ENCODE assay signal across 8 mouse cellular contexts in genomic region chr6:91598942-91599341, GRCm38 (mm10).
DNase-seq lines count a peak whose midpoint lies in the region; ATAC-seq lines count a peak whose summit lies in the region.

No protein-coding gene starts in this region.

- 47% methylated on average over 10 of the region's 10 CpGs for WGBS in midbrain, embryonic 16.5 days
- WGBS in midbrain, embryonic 10.5 days: 74% methylated on average over 10 of the region's 10 CpGs

- H3K27ac ChIP-seq in midbrain, embryonic 16.5 days (ENCODE audit: low read length): no peak overlapping the region
- H3K27ac ChIP-seq in midbrain, embryonic 10.5 days (replicated peaks): no peak overlapping the region

- H3K9ac ChIP-seq in midbrain, embryonic 16.5 days (ENCODE audit: low read depth, low read length): no peak overlapping the region

- H3K4me2 ChIP-seq in midbrain, embryonic 16.5 days (ENCODE audit: low read length): no peak overlapping the region

- H3K4me3 ChIP-seq in midbrain, embryonic 16.5 days (ENCODE audit: low read depth, low read length): no peak overlapping the region
- no peak overlapping the region for H3K4me3 ChIP-seq in midbrain, embryonic 10.5 days

- H3K36me3 ChIP-seq in midbrain, embryonic 16.5 days (ENCODE audit: control insufficient read depth, insufficient read depth, low read length): no peaks in the 10 kb centered on the region
- no peaks in the 10 kb centered on the region for H3K36me3 ChIP-seq in midbrain, embryonic 10.5 days

- H3K4me1 ChIP-seq in midbrain, embryonic 16.5 days (ENCODE audit: control insufficient read depth, insufficient read depth, low read length): no peaks in the 10 kb centered on the region
- H3K4me1 ChIP-seq in midbrain, embryonic 10.5 days: no peaks in the 10 kb centered on the region

- no peaks in the 10 kb centered on the region for H3K27me3 ChIP-seq in midbrain, embryonic 16.5 days (ENCODE audit: control insufficient read depth, insufficient read depth, low read depth, low read length)
- H3K27me3 ChIP-seq in midbrain, embryonic 10.5 days (ENCODE audit: low read depth, poor library complexity, severe bottlenecking): no peaks in the 10 kb centered on the region

- no peaks in the 10 kb centered on the region for H3K9me3 ChIP-seq in midbrain, embryonic 16.5 days (replicated peaks; ENCODE audit: control insufficient read depth, low read length, poor library complexity, severe bottlenecking)
- H3K9me3 ChIP-seq in midbrain, embryonic 10.5 days (replicated peaks): no peaks in the 10 kb centered on the region

- ATAC-seq in midbrain, embryonic 16.5 days: 0 out of 2 replicates have a peak, but pooled peaks have one; percentile 25
- ATAC-seq in erythroid progenitor cell, adult 5-6 weeks (replicated peaks; ENCODE audit: low FRiP score, poor library complexity, severe bottlenecking): no peak

- DNase-seq in midbrain, embryonic 10.5 days (ENCODE audit: low spot score): no peak
- DNase-seq in cerebellum, adult 9-11 months: peak; percentile 51
- DNase-seq in heart, adult 9 months (ENCODE audit: low spot score in 2 of 2): peak; percentile 99
- peak; percentile 17 for DNase-seq in layer of hippocampus, adult 9-10 months (ENCODE audit: low spot score)
- DNase-seq in lung, postnatal 14 days: peak; percentile 86
- peak; percentile 51 for DNase-seq in urinary bladder, postnatal 10 days (ENCODE audit: low spot score)
